Mouse (Mus musculus) MEL (cell line): ENCODE data around the gene Selplg. TPM values are rescaled to one million over a fixed set of nuclear protein-coding genes. Genes with fewer than 3 reads are reported as not detected.

Source experiments
- DNase-seq: peaks from one replicate; pipeline ENCODE4 v3.0.0; 2011; ENCODE audit warnings: low read depth, low spot score
- H3K27ac ChIP-seq: 2 replicates; pipeline ENCODE4 v1.5.1; 2012; ENCODE audit warnings: low read depth, mild to moderate bottlenecking, control low read depth, low read length, moderate library complexity; ENCODE audit not compliant: control insufficient read depth
- H3K27me3 ChIP-seq, 2 experiments: fragments of 150-350 bp in 1 of 2; sonication (generic) in 1 of 2; 2 replicates each; pipeline ENCODE4 v1.6.1; 2012; ENCODE audit warnings: low read length in 2 of 2, mild to moderate bottlenecking in 2 of 2, improper control_type of control experiment in 1 of 2, moderate library complexity in 1 of 2; ENCODE audit not compliant: insufficient read depth in 2 of 2, control insufficient read depth in 1 of 2
- H3K36me3 ChIP-seq, 2 experiments: 2 replicates each; pipeline ENCODE4 v1.6.1; 2012 to 2014; ENCODE audit warnings: low read length in 2 of 2, improper control_type of control experiment in 1 of 2, inconsistent platforms in 1 of 2, mild to moderate bottlenecking in 1 of 2; ENCODE audit not compliant: insufficient read depth in 2 of 2, control insufficient read depth in 1 of 2
- H3K4me1 ChIP-seq, 2 experiments: fragments of 150-350 bp in 1 of 2; sonication (generic) in 1 of 2; 2 replicates each; pipeline ENCODE4 v1.6.1; 2012; ENCODE audit warnings: low read length in 2 of 2, improper control_type of control experiment in 1 of 2, mild to moderate bottlenecking in 1 of 2; ENCODE audit not compliant: insufficient read depth in 2 of 2, control insufficient read depth in 1 of 2
- H3K4me3 ChIP-seq, 2 experiments: fragments of 150-350 bp in 1 of 2; sonication (generic) in 1 of 2; 2 replicates each; pipeline ENCODE4 v1.5.1; 2012; ENCODE audit warnings: low read depth in 2 of 2, low read length in 2 of 2, mild to moderate bottlenecking in 2 of 2, moderate library complexity in 2 of 2, control low read depth in 1 of 2, improper control_type of control experiment in 1 of 2; ENCODE audit not compliant: control insufficient read depth in 1 of 2, insufficient read depth in 1 of 2
- H3K79me2 ChIP-seq: 2 replicates; pipeline ENCODE4 v1.6.1; 2012; ENCODE audit warnings: mild to moderate bottlenecking, low read length, moderate library complexity; ENCODE audit not compliant: control insufficient read depth, poor library complexity, insufficient read depth
- H3K9ac ChIP-seq: 2 replicates; pipeline ENCODE4 v1.6.1; 2012; ENCODE audit warnings: low read depth, mild to moderate bottlenecking, control low read depth, low read length, moderate library complexity; ENCODE audit not compliant: control insufficient read depth, poor library complexity, severe bottlenecking
- H3K9me3 ChIP-seq: fragments of 150-350 bp; sonication (generic); replicated peaks from 2 replicates; pipeline ENCODE4 v1.6.1; 2012; ENCODE audit warnings: mild to moderate bottlenecking, low read length, improper control_type of control experiment, moderate library complexity; ENCODE audit not compliant: insufficient read depth
- ELF1 ChIP-seq: IDR thresholded peaks from 2 replicates; pipeline ENCODE4 v1.6.1; 2014; ENCODE audit warnings: low read depth, mild to moderate bottlenecking, inconsistent platforms, low read length, improper control_type of control experiment, moderate library complexity
- EP300 ChIP-seq, 2 experiments: IDR thresholded peaks; 2 replicates each; pipeline ENCODE4 v1.6.1; 2011; ENCODE audit warnings: improper control_type of control experiment in 2 of 2, low read length in 2 of 2, low read depth in 1 of 2, mild to moderate bottlenecking in 1 of 2
- GATA1 ChIP-seq: IDR thresholded peaks from 2 replicates; pipeline ENCODE4 v1.6.1; 2011; ENCODE audit warnings: low read depth, low read length, improper control_type of control experiment
- HCFC1 ChIP-seq: IDR thresholded peaks from 2 replicates; pipeline ENCODE4 v1.6.1; 2012; ENCODE audit warnings: low read depth, mild to moderate bottlenecking, inconsistent platforms, low read length, improper control_type of control experiment, moderate library complexity
- KAT2A ChIP-seq: conservative IDR thresholded peaks from 2 replicates; pipeline ENCODE4 v1.6.1; 2012; ENCODE audit warnings: low read depth, low read length, improper control_type of control experiment, inconsistent platforms
- MAFK ChIP-seq: IDR thresholded peaks from 2 replicates; pipeline ENCODE4 v1.6.1; 2011; ENCODE audit warnings: low read depth, mild to moderate bottlenecking, low read length, improper control_type of control experiment, borderline replicate concordance
- MXI1 ChIP-seq: IDR thresholded peaks from 2 replicates; pipeline ENCODE4 v1.6.1; 2011; ENCODE audit warnings: mild to moderate bottlenecking, low read depth, low read length, improper control_type of control experiment
- MYB ChIP-seq: IDR thresholded peaks from 2 replicates; pipeline ENCODE4 v1.6.1; 2011; ENCODE audit warnings: mild to moderate bottlenecking, low read depth, low read length, improper control_type of control experiment
- MYC ChIP-seq: IDR thresholded peaks from 2 replicates; pipeline ENCODE4 v1.6.1; 2011; ENCODE audit warnings: low read depth, mild to moderate bottlenecking, low read length, improper control_type of control experiment, moderate library complexity
- POLR2A ChIP-seq, 2 experiments: IDR thresholded peaks; 2 replicates each; pipeline ENCODE4 v1.6.1; 2011 to 2012; ENCODE audit warnings: low read length in 2 of 2, mild to moderate bottlenecking in 2 of 2, control low read depth in 1 of 2, improper control_type of control experiment in 1 of 2, low read depth in 1 of 2, moderate library complexity in 1 of 2; ENCODE audit not compliant: control insufficient read depth in 1 of 2, insufficient read depth in 1 of 2, poor library complexity in 1 of 2
- POLR2AphosphoS2 ChIP-seq: IDR thresholded peaks from 2 replicates; pipeline ENCODE4 v1.6.1; 2011; ENCODE audit warnings: low read length, improper control_type of control experiment
- RAD21 ChIP-seq: IDR thresholded peaks from 2 replicates; pipeline ENCODE4 v1.6.1; 2011; ENCODE audit warnings: mild to moderate bottlenecking, low read depth, low read length, improper control_type of control experiment
- SIN3A ChIP-seq: IDR thresholded peaks from 2 replicates; pipeline ENCODE4 v1.6.1; 2012; ENCODE audit warnings: low read length, improper control_type of control experiment, inconsistent platforms
- TCF12 ChIP-seq: IDR thresholded peaks from 2 replicates; pipeline ENCODE4 v1.6.1; 2014; ENCODE audit warnings: low read depth, mild to moderate bottlenecking, inconsistent platforms, low read length, improper control_type of control experiment, moderate library complexity
- USF1 ChIP-seq: IDR thresholded peaks from 2 replicates; pipeline ENCODE4 v1.6.1; 2014; ENCODE audit warnings: low read depth, mild to moderate bottlenecking, inconsistent platforms, low read length, improper control_type of control experiment, moderate library complexity
- ZC3H11A ChIP-seq: IDR thresholded peaks from 2 replicates; pipeline ENCODE4 v1.6.1; 2012; ENCODE audit warnings: low read depth, mild to moderate bottlenecking, inconsistent platforms, low read length, improper control_type of control experiment
- polyA plus RNA-seq, 2 experiments: library from polyadenylated mRNA; stranded (reverse) in 1 of 2; unstranded in 1 of 2; fragments of >175 nt in 1 of 2; fragments of >200 nt in 1 of 2; gene quantifications; 2 replicates each; pipeline versions ENCODE4 v1.2.1 to v1.2.4; 2012; ENCODE audit warnings: low replicate concordance in 2 of 2, low read depth in 1 of 2; ENCODE audit not compliant: insufficient read length in 2 of 2, insufficient read depth in 1 of 2, missing spikeins in 1 of 2
- total RNA-seq: library from RNA; depleted of rRNA; stranded (reverse); fragments of 300-350 nt; gene quantifications from 2 replicates; pipeline ENCODE4 v1.2.3, GENCODE M21; 2012

The Selplg gene
- total and polyA plus RNA-seq, 3 experiments: 24.2 to 48.2 TPM; not detected in 1

GRCm38 (mm10) chr5:113830292-113830643 lies 2.2 kb downstream of the Selplg start (continued):
- TF ChIP-seq TCF12: 0 out of 2 replicates have a peak, but pooled peaks have one; percentile 38
- TF ChIP-seq, all 39 proteins: peak for 17

- peak overlapping the region; percentile 64 for H3K27ac ChIP-seq
- peaks cover 0 to 15% of the 10 kb centered on the region in 2 experiments; a peak in 2 of 4 replicates for H3K4me1 ChIP-seq
- peaks cover 5% of the 10 kb centered on the region for H3K79me2 ChIP-seq
- TF ChIP-seq MAFK: no peak
- TF ChIP-seq USF1: no peak
- TF ChIP-seq POLR2A (IDR thresholded peaks at IDR 0.05; ENCODE audit: control insufficient read depth in 1 of 2, insufficient read depth in 1 of 2, low read depth in 1 of 2, low read length in 2 of 2, poor library complexity in 1 of 2): no peak
- no peak for TF ChIP-seq MYB
- no peak for TF ChIP-seq GATA1
- no peak for TF ChIP-seq ZC3H11A
- H3K9me3 ChIP-seq: no peaks in the 10 kb centered on the region
- H3K36me3 ChIP-seq: peaks cover 0 to 6% of the 10 kb centered on the region in 2 experiments; a peak in 2 of 4 replicates
- no peaks in the 10 kb centered on the region for H3K27me3 ChIP-seq
- peak overlapping the region; percentile 60 to 85 for H3K4me3 ChIP-seq
- H3K9ac ChIP-seq: peak overlapping the region; percentile 80
- DNase-seq: no peak
Measured at GRCm38 (mm10) chr5:113829566-113830291, 2.7 kb downstream of the Selplg start.

- H3K27me3 ChIP-seq: no peaks in the 10 kb centered on the region
- no peaks in the 10 kb centered on the region for H3K9me3 ChIP-seq
- H3K4me3 ChIP-seq: no peak overlapping the region
- peaks cover 0 to 15% of the 10 kb centered on the region in 2 experiments; a peak in 2 of 4 replicates for H3K4me1 ChIP-seq
- H3K9ac ChIP-seq: no peak overlapping the region
- H3K79me2 ChIP-seq: peaks cover 5% of the 10 kb centered on the region
- no peak for DNase-seq
- peaks cover 0 to 6% of the 10 kb centered on the region in 2 experiments; a peak in 2 of 4 replicates for H3K36me3 ChIP-seq
- TF ChIP-seq MYB: no peak
- no peak for TF ChIP-seq POLR2AphosphoS2
- no peak for TF ChIP-seq EP300 (IDR thresholded peaks at IDR 0.05; ENCODE audit: low read depth in 1 of 2, low read length in 2 of 2)
- no peak for TF ChIP-seq RAD21
- no peak for TF ChIP-seq MAFK
- TF ChIP-seq KAT2A: no peak
- TF ChIP-seq ZC3H11A: no peak
- TF ChIP-seq MYC: no peak
- no peak for TF ChIP-seq SIN3A
- TF ChIP-seq HCFC1: no peak
- TF ChIP-seq MXI1: no peak
- no peak for TF ChIP-seq ELF1
- TF ChIP-seq, all 39 proteins: peak for 0
- H3K27ac ChIP-seq: no peak overlapping the region
Measured at GRCm38 (mm10) chr5:113828481-113828880, 4.0 kb downstream of the Selplg start.
